Mouse (Mus musculus) heart, embryonic 12.5 days (tissue): ENCODE data around the gene Pebp1. TPM values are rescaled to one million over a fixed set of nuclear protein-coding genes. Genes with fewer than 3 reads are reported as not detected.

Experiments used
- ATAC-seq: fragments of 200-750 bp; cut with Nextera tagmentation; 2 replicates; pipeline ENCODE4 v1.8.0; 2017; ENCODE audit warnings: moderate TSS enrichment, moderate library complexity; ENCODE audit not compliant: insufficient number of reproducible peaks, low FRiP score
- H3K27ac ChIP-seq: fragments of 300-500 bp; sonication (generic); 2 replicates; pipeline ENCODE4 v1.5.1; 2016; ENCODE audit warnings: mild to moderate bottlenecking, moderate library complexity; ENCODE audit not compliant: poor library complexity, severe bottlenecking
- H3K27me3 ChIP-seq: fragments of 300-500 bp; sonication (generic); replicated peaks from 2 replicates; pipeline ENCODE4 v1.6.1; 2016; ENCODE audit warnings: mild to moderate bottlenecking, moderate library complexity
- H3K36me3 ChIP-seq: fragments of 300-500 bp; sonication (generic); 2 replicates; pipeline ENCODE4 v1.6.1; 2016; ENCODE audit warnings: mild to moderate bottlenecking, moderate library complexity
- H3K4me1 ChIP-seq: fragments of 300-500 bp; sonication (generic); replicated peaks from 2 replicates; pipeline ENCODE4 v1.6.1; 2016; ENCODE audit warnings: mild to moderate bottlenecking
- H3K4me2 ChIP-seq: fragments of 300-500 bp; sonication (generic); 2 replicates; pipeline ENCODE4 v1.6.1; 2016; ENCODE audit warnings: mild to moderate bottlenecking, moderate library complexity
- H3K4me3 ChIP-seq: fragments of 300-500 bp; sonication (generic); 2 replicates; pipeline ENCODE4 v1.5.1; 2016; ENCODE audit warnings: mild to moderate bottlenecking
- H3K9ac ChIP-seq: fragments of 300-500 bp; sonication (generic); 2 replicates; pipeline ENCODE4 v1.6.1; 2016; ENCODE audit warnings: mild to moderate bottlenecking, moderate library complexity
- H3K9me3 ChIP-seq: fragments of 300-500 bp; sonication (generic); replicated peaks from 2 replicates; pipeline ENCODE4 v1.6.1; 2016; ENCODE audit warnings: mild to moderate bottlenecking, moderate library complexity
- WGBS: fragments of 180-500 bp; shearing (Covaris S2); methylation state at CpG from one replicate; pipeline ENCODE4 v1.1.7; 2016; 5-methylcytosine and 5-hydroxymethylcytosine counted together
- polyA plus RNA-seq: library from polyadenylated mRNA; unstranded; fragments of >200 nt; fragmentation: Nextera tagmentation; extraction: Ambion mirVana; gene quantifications from 2 replicates; pipeline ENCODE4 v1.2.1, GENCODE M21; 2016

Pebp1 gene
- polyA plus RNA-seq, 1 experiment from 2014 or later: 516 TPM

DNA sequence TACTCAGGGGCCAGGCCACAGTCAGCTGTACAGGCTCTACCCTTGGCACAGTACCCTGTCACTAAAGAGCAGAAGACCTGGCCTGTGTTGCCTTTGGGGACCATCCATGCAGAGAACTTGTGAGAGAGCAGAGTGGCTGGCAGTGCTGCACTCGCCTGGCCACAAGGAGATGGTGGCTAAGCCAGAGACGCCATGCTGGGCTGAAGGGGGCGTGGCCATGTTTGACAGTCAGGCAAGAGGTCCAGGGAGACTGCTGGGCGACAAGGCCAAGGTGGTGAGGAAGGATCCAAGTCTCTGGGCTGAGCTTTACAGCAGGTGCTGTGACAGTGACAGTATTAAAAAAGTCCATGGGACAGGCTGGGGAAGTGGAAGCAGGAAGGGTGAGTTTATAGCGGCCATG is 18.7 kb downstream of the Pebp1 start:
- no peak overlapping the region for H3K4me2 ChIP-seq
- no peak for ATAC-seq
- no peak overlapping the region for H3K27ac ChIP-seq
- 44% methylated on average over 5 of the region's 5 CpGs for WGBS
- H3K4me1 ChIP-seq: no peaks in the 10 kb centered on the region
- H3K4me3 ChIP-seq: no peak overlapping the region
- H3K27me3 ChIP-seq: no peaks in the 10 kb centered on the region
- H3K9ac ChIP-seq: no peak overlapping the region
- H3K9me3 ChIP-seq: peaks cover 3% of the 10 kb centered on the region
- peaks cover 21% of the 10 kb centered on the region for H3K36me3 ChIP-seq

DNA sequence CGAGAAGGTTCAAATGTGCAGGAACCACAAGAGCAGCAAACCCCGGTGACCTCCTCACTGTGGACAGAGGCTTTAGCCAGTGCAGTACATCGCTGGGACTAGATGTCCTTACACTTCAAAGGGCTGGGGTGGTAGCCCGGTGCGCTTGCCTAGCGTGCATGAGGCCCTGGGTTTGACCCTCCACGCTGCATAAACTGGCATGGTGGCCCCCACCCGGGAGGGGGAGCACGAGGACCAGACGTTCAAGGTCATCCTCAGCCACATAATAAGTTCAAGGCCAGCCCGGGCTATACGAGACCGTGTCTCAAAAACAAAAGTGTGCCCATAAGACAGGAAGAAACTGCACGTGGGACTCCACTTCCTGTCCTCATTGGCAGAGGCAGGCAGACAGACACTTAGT is 19.5 kb downstream of the Pebp1 start:
- no peak for ATAC-seq
- Histone ChIP-seq H3K4me2 (no peak overlapping the region), H3K4me3 (no peak overlapping the region), H3K9ac (no peak overlapping the region), H3K27ac (no peak overlapping the region), H3K36me3 (peaks cover 29% of the 10 kb centered on the region), H3K27me3 (no peaks in the 10 kb centered on the region), H3K4me1 (no peaks in the 10 kb centered on the region), H3K9me3 (peaks cover 6% of the 10 kb centered on the region)
- 83% methylated on average over 14 of the region's 14 CpGs for WGBS

DNA sequence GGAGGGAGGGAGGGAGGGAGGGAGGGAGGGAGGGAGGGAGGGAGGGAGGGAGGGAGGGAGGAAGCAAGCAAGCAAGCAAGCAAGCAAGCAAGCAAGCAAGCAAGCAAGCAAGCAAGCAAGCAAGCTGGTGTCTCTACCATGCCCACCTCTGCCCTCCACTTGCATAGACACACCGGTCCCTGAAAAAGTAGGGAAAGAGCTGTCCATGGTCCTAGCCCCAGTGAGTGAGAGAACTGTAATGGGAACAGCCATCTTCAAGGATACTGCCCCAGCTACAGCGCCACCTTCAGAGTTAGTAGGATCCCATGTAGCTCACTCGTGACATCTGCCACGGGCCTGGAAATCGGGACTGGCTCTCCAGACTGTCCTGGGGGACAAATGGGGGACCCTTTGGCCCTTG is 22.7 kb downstream of the Pebp1 start:
- Histone ChIP-seq H3K4me1 (no peaks in the 10 kb centered on the region), H3K9ac (no peak overlapping the region), H3K4me3 (no peak overlapping the region), H3K4me2 (no peak overlapping the region), H3K36me3 (peaks cover 41% of the 10 kb centered on the region), H3K9me3 (peaks cover 6% of the 10 kb centered on the region), H3K27me3 (no peaks in the 10 kb centered on the region), H3K27ac (no peak overlapping the region)
- no peak for ATAC-seq
- 41% methylated on average over 5 of the region's 5 CpGs for WGBS

DNA sequence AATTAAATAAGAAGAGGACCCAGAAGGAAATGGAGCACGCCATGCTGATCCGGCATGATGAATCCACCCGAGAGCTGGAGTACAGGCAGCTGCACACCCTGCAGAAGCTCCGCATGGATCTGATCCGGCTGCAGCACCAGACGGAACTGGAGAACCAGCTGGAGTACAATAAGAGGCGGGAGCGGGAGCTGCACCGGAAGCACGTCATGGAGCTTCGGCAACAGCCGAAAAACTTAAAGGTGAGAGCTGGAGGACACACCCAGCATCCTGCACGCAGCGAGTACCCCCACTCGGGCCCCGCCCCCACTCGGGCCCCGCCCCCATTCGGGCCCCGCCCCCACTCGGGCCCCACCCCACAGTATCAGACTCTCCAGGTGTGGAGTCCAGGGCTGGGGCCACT is 23.9 kb downstream of the Pebp1 start:
- Histone ChIP-seq H3K4me3 (no peak overlapping the region), H3K9ac (no peak overlapping the region), H3K27me3 (no peaks in the 10 kb centered on the region), H3K9me3 (peaks cover 6% of the 10 kb centered on the region), H3K4me2 (no peak overlapping the region), H3K27ac (no peak overlapping the region), H3K4me1 (no peaks in the 10 kb centered on the region), H3K36me3 (peaks cover 45% of the 10 kb centered on the region)
- 0 out of 2 replicates have a peak, but pooled peaks have one; percentile 11 for ATAC-seq
- WGBS: 80% methylated on average over 21 of the region's 21 CpGs

DNA sequence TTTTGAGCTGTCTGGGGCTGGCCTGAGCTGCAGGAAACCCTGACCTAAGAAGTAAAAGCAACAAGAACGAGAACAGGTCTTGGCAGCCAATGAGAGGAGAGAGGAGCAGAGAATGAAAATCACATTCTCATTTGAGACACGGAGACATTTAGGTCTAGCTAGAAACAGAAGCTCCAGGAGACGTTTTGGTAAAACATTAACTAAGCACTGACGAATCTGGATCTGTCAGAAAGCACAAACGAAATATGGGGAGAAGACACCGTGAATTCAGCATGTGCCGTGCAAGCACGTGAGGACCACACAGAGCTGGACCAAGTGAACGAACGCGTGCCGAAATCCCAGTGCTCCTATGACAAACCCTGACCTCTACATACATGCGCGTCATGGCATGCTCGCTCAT is 29.1 kb downstream of the Pebp1 start:
- peaks cover 52% of the 10 kb centered on the region for H3K36me3 ChIP-seq
- no peak overlapping the region for H3K27ac ChIP-seq
- no peak overlapping the region for H3K4me2 ChIP-seq
- no peak overlapping the region for H3K4me3 ChIP-seq
- no peak for ATAC-seq
- no peaks in the 10 kb centered on the region for H3K4me1 ChIP-seq
- H3K9me3 ChIP-seq: no peaks in the 10 kb centered on the region
- H3K27me3 ChIP-seq: no peaks in the 10 kb centered on the region
- H3K9ac ChIP-seq: no peak overlapping the region
- WGBS: 92% methylated on average over 15 of the region's 15 CpGs

DNA sequence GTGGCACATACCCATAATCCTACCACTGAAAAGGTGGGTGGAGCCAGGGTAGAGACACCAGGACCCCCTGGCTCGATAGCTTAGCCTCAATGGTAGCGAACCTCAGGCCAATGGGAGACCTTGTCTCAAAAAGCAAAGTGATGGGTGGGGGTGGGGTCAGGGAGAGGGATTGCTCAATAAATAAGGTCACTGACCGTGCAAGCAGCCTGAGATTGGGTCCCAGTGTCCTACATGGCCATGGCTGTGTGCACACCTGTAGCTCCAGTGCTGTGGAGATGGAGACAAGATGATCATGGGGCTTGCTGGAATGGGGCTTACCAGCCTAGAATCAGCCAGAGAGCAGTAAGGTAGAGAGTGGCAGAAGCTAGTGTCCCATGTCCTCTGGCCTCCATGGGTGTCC is 35.7 kb downstream of the Pebp1 start:
- peaks cover 11% of the 10 kb centered on the region for H3K4me1 ChIP-seq
- ATAC-seq: no peak
- H3K27me3 ChIP-seq: no peaks in the 10 kb centered on the region
- 82% methylated on average over 3 of the region's 3 CpGs for WGBS
- no peak overlapping the region for H3K27ac ChIP-seq
- peaks cover 32% of the 10 kb centered on the region for H3K36me3 ChIP-seq
- H3K4me2 ChIP-seq: no peak overlapping the region
- no peak overlapping the region for H3K9ac ChIP-seq
- no peaks in the 10 kb centered on the region for H3K9me3 ChIP-seq
- H3K4me3 ChIP-seq: no peak overlapping the region

DNA sequence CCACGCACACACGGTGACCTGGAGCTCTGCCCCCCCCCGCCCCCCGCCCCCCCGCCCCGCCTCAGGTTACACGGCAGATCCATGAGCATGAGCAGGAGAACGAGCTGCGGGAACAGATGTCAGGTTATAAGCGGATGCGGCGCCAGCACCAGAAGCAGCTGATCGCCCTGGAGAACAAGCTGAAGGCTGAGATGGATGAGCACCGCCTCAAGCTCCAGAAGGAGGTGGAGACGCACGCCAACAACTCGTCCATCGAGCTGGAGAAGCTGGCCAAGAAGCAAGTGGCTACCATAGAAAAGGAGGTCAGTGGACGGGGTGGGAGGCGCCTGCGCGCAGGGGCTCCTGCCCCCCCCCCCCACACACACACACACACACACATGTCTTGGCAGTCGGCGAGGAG is 36.6 kb downstream of the Pebp1 start:
- Histone ChIP-seq H3K4me3 (no peak overlapping the region), H3K4me2 (no peak overlapping the region), H3K9ac (no peak overlapping the region), H3K4me1 (peaks cover 11% of the 10 kb centered on the region), H3K9me3 (no peaks in the 10 kb centered on the region), H3K27ac (no peak overlapping the region), H3K36me3 (peaks cover 22% of the 10 kb centered on the region), H3K27me3 (no peaks in the 10 kb centered on the region)
- 78% methylated on average over 24 of the region's 24 CpGs for WGBS
- ATAC-seq: no peak

DNA sequence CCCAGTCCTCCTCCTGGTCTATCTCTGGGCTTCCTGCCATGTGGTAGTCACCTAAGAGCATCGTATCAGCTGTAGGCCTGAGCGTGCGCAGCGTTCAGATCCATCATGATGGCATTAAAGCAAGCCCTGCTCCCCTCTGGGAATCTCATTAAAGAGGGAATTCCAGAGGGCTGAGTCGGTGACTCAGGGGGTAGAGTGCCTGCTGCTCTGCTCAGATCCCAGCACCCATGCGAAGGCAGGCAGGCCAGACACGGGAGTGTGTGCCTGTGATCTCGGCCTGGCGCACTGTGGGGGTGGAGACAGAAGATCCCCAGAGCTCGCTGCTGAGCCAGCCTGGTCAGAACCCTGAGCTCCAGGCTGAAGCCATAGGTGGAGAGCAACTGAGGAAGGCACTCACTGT is 39.1 kb downstream of the Pebp1 start:
- Histone ChIP-seq H3K4me1 (peaks cover 11% of the 10 kb centered on the region), H3K36me3 (peaks cover 18% of the 10 kb centered on the region), H3K4me3 (no peak overlapping the region), H3K27ac (no peak overlapping the region), H3K9me3 (no peaks in the 10 kb centered on the region), H3K9ac (peak overlapping the region; percentile 23; the same call in 1 of the 2 replicates), H3K4me2 (peak overlapping the region; percentile 3; the same call in 1 of the 2 replicates), H3K27me3 (no peaks in the 10 kb centered on the region)
- ATAC-seq: peak; percentile 30; the same call in 1 of the 2 replicates
- 15% methylated on average over 10 of the region's 10 CpGs for WGBS

DNA sequence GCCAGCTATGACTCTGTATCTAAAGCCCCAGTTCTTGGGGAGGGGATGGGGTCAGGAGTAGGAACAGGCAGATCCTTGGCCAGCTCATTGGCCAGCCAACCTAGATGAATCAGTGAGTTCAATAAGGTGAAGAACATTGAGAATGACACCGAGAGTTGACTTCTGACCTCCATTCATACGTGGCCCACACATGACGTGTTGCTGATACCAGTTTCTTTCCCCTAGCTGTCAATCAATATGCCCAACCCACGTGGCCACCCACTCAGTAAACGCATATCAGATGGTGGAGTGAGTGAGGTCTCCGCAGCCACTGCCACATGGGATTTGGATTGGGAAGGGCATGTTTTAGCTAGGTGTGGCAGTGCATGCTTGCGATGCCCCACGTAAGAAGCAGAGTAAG is 42.3 kb downstream of the Pebp1 start:
- H3K9me3 ChIP-seq: no peaks in the 10 kb centered on the region
- no peak overlapping the region for H3K4me3 ChIP-seq
- H3K4me2 ChIP-seq: no peak overlapping the region
- 89% methylated on average over 8 of the region's 8 CpGs for WGBS
- no peaks in the 10 kb centered on the region; the same call in 1 of the 2 replicates for H3K36me3 ChIP-seq
- no peak overlapping the region for H3K27ac ChIP-seq
- H3K4me1 ChIP-seq: peaks cover 11% of the 10 kb centered on the region
- no peaks in the 10 kb centered on the region for H3K27me3 ChIP-seq
- H3K9ac ChIP-seq: no peak overlapping the region
- ATAC-seq: no peak

DNA sequence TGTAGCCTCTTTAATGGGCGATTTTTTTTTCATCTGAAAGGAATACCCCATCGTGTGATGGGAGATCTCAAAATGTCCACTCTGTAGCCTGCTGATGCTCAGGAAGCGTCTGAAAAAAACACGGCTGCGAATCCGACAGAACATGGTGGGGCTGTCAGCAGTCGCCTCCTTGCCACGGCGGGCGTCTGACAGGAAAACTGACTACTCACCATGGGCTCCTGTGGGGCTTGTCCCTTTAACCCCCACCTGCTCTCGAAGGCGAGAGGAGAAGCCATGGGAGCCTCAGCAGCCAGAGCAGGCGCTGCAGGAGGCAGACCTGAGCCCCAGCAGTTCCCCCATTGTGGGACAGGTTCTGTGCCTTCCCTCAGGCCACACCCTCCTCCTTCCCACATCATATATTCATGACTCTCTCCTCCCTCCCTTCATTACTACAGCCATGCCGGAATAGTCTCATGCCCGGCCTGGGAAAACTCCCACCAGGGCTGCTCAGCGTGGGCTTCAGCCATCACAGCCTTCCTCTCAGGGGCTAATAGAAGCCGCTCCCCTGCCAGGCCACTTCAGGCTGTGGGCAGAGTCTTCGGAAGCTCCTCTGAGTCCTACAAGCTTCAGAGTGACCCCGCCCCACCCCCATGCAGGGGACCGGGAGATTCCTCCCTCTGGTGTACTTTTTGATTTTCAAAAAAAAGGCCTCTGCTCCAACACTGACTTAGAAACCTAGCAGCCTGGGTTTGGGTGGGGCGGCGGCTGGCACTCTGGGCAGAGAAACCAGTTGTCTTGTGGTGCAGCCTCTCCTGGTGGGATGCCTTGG is 44.5 kb downstream of the Pebp1 start:
- H3K4me2 ChIP-seq: peak overlapping the region; percentile 65
- H3K36me3 ChIP-seq: no peaks in the 10 kb centered on the region; the same call in 1 of the 2 replicates
- H3K9ac ChIP-seq: 0 out of 2 replicates have a peak overlapping the region, but pooled peaks have one; percentile 14
- no peaks in the 10 kb centered on the region for H3K27me3 ChIP-seq
- WGBS: 33% methylated on average over 22 of the region's 22 CpGs
- peak overlapping the region; percentile 39 for H3K4me3 ChIP-seq
- no peaks in the 10 kb centered on the region for H3K9me3 ChIP-seq
- no peak overlapping the region for H3K27ac ChIP-seq
- no peaks in the 10 kb centered on the region; the same call in 1 of the 2 replicates for H3K4me1 ChIP-seq
- no peak for ATAC-seq

DNA sequence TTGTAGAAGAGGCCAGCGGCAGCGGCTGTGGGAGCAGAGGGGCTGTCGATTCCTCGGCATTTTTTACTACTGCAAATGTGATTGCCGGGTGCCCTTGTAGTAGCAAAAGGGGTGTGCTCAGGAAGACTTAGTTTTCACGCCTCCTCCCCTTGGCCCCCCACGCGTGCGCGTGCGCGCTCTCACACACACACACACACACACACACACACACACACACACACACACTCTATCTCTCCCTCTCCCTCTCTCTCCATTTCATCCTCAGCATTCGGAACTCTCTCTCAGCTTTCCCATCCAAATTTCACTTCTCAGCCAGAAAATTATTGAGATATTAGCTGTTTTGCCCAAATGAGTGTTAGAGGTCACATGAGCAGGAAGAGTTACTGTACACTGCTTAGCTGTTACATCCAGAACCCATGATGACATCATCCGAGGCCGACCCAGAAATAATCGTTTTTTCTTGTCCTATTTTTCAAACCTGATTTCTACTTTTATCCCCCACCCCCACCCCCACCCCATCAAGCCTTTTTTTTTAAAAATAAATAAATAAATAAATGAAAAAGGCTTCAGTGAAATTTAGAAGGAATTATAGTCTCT is 45.4 kb downstream of the Pebp1 start:
- H3K9ac ChIP-seq: no peak overlapping the region
- 55% methylated on average over 16 of the region's 16 CpGs for WGBS
- ATAC-seq: no peak

More for the DNA sequence above, 45.4 kb downstream of the Pebp1 start:
- Histone ChIP-seq H3K36me3 (no peaks in the 10 kb centered on the region; the same call in 1 of the 2 replicates), H3K9me3 (no peaks in the 10 kb centered on the region), H3K4me1 (no peaks in the 10 kb centered on the region; the same call in 1 of the 2 replicates), H3K27ac (no peak overlapping the region), H3K4me3 (no peak overlapping the region), H3K4me2 (peak overlapping the region; percentile 49), H3K27me3 (no peaks in the 10 kb centered on the region)
